Mouse (Mus musculus) heart, postnatal 10 days (tissue): ENCODE measurements around the gene Sult1b1. TPM values are rescaled to one million over a fixed set of nuclear protein-coding genes. Genes with fewer than 3 reads are reported as not detected.

ENCODE experiments used
- total RNA-seq, 2 experiments: library from RNA; stranded (reverse); gene quantifications; 2 replicates each; pipeline ENCODE4 v1.2.3; 2021

Gene Sult1b1
- total RNA-seq, 2 experiments from 2014 or later = not detected

Other genes with a start within 250 kb of the Sult1b1 start
- gene Ugt2a3, start 201.0 kb downstream of the Sult1b1 start, total RNA-seq = not detected
- not detected for gene Ugt2b38, start 114.0 kb downstream of the Sult1b1 start, total RNA-seq
- not detected for gene Ugt2a2, start 55.9 kb downstream of the Sult1b1 start, total RNA-seq
- gene Gm43638, start 51.4 kb downstream of the Sult1b1 start, total RNA-seq = not detected
- not detected for gene Ugt2a1, start 47.3 kb downstream of the Sult1b1 start, total RNA-seq
- not detected for gene Sult1d1, start 30.8 kb upstream of the Sult1b1 start, total RNA-seq
- not detected for gene Sult1e1, start 53.4 kb upstream of the Sult1b1 start, total RNA-seq
- not detected for gene Csn1s1, start 128.0 kb upstream of the Sult1b1 start, total RNA-seq
- gene Csn2, start 161.4 kb upstream of the Sult1b1 start, total RNA-seq = not detected
- gene Csn1s2a, start 236.4 kb upstream of the Sult1b1 start, total RNA-seq = not detected